Mouse (Mus musculus) spleen, postnatal 4 days (tissue): ENCODE measurements at regions not wholly inside any gene's neighbourhood (a gene's known extent, or its start where the extent isn't known, plus 50 kb on each side); places are given as distances from the start of the nearest gene placed in this dataset.
"Not testable (repeated sequence)": the region's sequence is repeated elsewhere in the genome, so short reads cannot be mapped to it uniquely, and the experiment has no call there.

Experiments
- DNase-seq, 2 experiments: peaks; one replicate each; pipeline ENCODE4 v3.0.0; 2022; ENCODE audit warnings: low spot score in 2 of 2

DNA sequence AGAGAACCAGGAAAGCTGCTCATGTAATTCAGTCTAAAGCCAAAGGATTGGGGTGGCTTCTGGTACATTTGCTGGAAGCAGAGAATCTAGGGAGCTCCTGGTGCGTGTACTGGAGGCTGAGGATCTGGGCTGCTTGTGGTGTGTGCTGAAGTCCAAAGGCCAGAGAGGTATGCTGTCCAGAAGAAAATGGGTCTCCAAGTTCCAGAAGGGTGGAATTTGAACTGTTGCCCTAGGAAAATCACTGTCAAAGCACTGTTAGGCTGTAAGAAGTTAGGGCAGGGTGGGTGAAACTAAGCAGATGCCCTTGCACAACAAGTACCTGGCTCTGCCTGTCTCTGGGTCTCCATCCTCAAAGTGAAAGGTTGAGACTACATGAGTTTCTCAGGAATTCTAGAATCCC lies 201.9 kb upstream of the Serp2 start:
- DNase-seq = no peak

- no peak for DNase-seq
Measured at GRCm38 (mm10) chr14:76755591-76756376, 199.1 kb upstream of the Serp2 start.

DNA sequence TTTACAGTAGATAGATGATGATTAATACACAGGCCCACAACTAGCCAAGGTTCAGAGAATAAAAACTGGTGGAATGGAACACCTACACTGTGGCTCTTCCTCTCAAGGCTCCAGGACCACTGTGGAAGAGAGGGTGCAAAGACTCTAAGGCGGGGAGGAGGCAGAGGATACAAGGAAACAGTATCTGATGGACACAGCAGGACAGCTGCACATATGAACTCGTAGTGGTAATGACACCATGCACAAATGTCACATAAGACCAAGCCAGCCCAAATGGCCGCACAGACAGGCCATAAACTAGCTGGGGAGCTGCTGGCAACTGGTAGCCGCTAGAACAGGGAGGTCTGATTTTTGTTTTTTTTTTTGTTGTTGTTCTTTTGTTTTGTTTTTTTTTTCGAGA lies 197.0 kb upstream of the Serp2 start:
- no peak for DNase-seq

DNA sequence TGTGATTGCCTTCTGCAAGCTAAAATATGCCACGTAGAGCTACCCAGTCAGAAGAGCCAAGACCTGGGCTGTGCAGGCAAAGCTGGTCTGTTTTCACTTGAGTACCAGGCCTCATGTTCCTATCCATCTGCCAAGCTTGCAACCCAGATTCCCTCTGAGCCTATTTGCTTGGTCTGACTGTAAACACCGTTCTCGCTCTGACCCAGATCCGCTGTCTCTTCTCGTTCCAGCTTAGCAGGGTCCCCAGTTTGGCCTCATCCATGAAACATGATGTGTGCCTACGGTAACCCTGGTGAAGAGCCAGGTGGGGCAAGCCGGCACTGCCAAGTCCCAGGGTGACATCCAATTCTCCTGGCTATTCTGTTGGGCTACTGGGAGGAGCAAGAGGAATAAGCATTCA lies 192.5 kb upstream of the Serp2 start:
- no peak for DNase-seq

GRCm38 (mm10) chr14:76748711-76749110 lies 192.0 kb upstream of the Serp2 start:
- no peak for DNase-seq

DNA sequence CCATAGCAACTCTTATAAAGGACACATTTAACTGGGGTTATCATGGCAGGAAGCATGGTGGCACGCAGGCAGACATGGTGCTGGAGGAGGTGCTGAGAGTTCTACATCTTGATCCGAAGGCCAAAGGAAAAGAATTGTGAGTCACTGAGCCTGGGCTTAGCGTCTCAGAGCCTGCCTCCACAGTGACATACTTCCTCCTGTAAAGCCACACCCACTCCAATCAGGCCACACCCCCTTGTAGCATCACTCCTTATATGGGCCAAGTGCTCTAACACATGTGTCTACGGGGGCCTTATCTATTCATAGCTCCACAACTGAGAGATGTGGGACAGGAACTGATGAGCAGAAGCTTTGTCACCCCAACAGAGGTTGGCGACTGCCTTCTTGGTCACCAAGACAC lies 191.1 kb upstream of the Serp2 start:
- no peak for DNase-seq

- DNase-seq = no peak
Measured at GRCm38 (mm10) chr14:76746282-76746681, 189.6 kb upstream of the Serp2 start.

DNA sequence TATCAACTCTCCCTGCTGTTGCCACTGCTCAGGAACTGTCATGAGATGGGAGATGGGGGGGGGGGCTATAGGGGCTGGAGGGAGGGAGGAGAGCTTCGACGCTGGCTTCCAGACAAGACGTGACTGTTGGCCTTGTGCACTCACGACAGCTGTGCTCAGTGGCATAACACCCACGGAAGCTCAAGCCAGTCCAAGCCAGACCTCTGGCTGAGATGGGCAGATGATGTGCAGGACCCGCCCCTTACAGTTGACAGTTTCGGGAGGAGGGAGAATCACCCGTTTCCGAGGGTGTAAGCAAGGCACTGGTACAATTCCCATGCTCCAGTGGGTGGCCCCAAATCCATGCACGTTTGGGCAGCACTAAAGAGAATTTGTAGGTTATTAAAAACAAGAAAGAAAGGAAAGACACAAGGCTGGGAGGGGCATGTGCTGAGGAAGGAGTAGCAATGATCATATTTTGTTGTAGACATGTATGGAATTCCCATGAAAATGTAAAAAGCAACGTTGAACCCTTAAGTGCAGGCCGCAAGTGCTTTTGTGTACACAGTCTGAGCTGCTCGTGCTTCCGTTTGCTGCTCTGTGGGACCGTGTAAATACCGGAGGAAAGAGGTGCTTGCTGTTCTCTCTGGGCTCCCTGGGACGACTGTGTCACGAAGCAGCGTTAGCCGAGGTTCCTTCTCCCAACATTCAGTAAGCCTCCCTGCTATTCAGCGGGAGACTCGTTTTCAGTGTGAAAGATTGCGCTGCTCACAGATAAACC lies 188.2 kb upstream of the Serp2 start:
- DNase-seq = no peak

GRCm38 (mm10) chr14:76742297-76742696 lies 185.6 kb upstream of the Serp2 start:
- no peak for DNase-seq

DNA sequence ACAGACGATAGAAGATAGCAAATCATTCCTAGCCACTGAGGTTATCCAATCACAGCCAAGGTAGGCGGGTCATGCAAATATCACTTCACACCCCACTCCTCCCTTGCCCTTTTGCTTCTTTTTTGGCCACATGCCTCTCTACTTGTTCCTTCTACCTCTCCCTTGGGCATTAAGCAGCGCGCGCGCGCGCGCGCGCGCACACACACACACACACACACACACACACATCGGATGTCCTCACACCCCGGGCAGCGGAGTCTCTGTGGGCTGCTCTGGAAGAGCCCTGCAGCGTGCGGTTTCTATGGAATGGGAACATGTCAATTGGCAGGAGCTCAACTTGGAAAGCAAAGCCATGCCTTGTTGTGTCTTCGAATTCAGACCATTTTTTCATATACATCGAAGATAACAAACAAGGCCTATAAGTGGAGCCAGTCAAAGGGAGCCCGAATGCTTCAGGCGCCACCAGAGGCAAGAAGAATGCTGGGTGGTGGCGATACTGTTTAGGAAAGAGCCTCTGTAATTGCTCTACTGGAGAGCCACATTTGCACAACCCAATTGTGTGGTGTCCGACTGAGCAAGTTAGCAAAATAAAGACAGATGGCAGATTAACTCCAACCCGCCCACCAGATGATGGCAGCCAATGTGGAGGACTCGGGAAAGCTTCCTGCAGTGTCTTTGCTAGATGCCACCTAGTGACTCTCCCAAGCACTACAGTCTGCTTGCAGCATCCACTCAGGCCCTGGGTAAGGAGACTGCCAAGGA lies 183.3 kb upstream of the Serp2 start:
- DNase-seq = no peak

GRCm38 (mm10) chr14:76735997-76736396 lies 179.3 kb upstream of the Serp2 start:
- DNase-seq = no peak

DNA sequence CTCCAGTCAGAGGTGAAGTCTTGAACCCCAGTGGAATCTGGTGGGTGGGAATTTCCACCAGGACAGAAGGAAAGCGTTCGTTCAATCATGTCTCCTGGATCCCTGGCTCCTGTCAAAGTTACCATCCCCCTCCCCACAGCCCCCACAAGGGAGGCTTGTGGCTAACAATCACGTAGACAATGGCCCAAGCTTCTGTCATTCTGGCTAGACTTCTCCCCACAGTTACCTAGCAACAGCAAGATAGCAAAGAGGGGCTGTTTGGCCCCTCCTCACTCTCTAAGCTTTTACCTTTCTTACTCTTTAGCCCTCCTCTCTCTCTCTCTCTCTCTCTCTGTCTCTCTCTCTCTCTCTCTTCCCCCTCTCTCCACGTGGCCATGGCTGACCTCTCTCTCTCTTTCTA lies 178.4 kb upstream of the Serp2 start:
- DNase-seq = no peak

- no peak for DNase-seq
Measured at GRCm38 (mm10) chr14:76733258-76733823, 176.7 kb upstream of the Serp2 start.

GRCm38 (mm10) chr14:76731096-76731986 lies 174.7 kb upstream of the Serp2 start:
- DNase-seq = no peak

GRCm38 (mm10) chr14:76725844-76726243 lies 169.2 kb upstream of the Serp2 start:
- no peak for DNase-seq

GRCm38 (mm10) chr14:76725231-76725630 lies 168.5 kb upstream of the Serp2 start:
- not testable (repeated sequence) for DNase-seq

GRCm38 (mm10) chr14:76724826-76725225 lies 168.1 kb upstream of the Serp2 start:
- no peak for DNase-seq

DNA sequence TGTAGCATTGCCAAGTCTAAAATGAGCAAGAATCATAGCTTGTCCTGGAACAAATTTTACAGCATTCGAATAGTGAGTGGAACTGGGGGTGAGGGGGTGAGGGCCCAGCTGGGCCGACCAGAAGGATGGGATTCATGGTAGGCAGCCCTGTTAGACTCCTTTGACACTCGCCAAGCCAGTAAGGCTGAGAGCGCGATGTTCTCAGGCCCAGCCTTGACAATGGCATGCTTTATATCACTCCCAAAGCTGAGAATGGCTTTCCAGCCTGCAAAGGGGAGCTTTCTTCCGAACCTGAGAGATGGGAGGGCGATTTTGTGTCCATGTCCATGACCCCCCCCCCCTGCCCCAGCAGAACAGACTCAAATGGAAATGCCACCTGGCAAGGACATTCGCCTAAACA lies 167.7 kb upstream of the Serp2 start:
- no peak for DNase-seq

GRCm38 (mm10) chr14:76723551-76723950 lies 166.9 kb upstream of the Serp2 start:
- DNase-seq = no peak

DNA sequence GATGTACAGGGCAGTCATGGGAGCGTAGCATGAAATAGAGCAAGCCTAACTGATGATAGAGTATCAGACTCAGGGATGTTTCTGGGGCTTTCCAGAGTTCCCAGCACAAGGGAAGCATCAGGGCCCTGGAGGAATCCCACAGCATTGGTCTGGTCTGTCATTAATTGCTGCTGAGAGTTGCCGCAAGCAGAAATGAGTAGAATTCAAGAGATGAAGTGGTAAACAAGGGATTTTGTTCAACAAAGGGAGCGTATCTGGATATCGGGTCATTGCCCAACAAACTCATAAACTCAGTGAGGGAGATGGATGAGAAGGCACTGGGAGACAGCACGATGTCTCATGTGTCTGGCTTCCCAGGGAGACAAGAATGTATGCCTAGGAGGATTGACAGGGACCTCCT lies 165.6 kb upstream of the Serp2 start:
- no peak for DNase-seq

DNA sequence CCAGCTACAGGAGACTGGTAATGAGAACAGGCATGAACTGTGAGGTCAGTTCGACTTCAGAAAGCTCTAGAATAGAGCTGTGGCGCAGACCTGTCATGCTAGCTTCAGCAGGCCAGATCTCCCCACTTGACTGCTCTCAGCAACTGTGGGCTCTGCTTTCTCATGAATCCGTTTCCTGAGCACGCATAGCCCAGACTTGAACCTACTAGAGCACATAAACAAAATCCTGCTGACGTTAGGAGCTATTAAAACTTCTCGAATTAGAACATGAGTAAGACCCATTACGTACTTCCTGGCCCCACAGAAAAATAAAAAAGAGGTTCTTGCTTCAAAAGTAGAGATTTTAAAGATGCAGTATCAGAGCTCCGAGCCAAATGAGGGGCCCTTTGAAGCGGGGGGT lies 165.1 kb upstream of the Serp2 start:
- no peak for DNase-seq
